Mouse (Mus musculus) activated CD4-positive, CD25-positive, alpha-beta regulatory T cell, adult 4 months (primary cell): ENCODE measurements around the gene Tmbim6. TPM values are rescaled to one million over a fixed set of nuclear protein-coding genes. Genes with fewer than 3 reads are reported as not detected.

ENCODE experiments used
- ATAC-seq: one replicate; pipeline ENCODE4 v1.8.0; 2017
- polyA plus RNA-seq, 2 experiments: library from polyadenylated mRNA; unstranded; fragments of 100-300 nt; shearing (Covaris generic); gene quantifications; one replicate each; pipeline ENCODE4 v1.2.1; 2017

Tmbim6 gene
- polyA plus RNA-seq, 2 experiments from 2014 or later = 855 to 1,076 TPM

GRCm38 (mm10) chr15:99454585-99455279 lies 62.0 kb downstream of the Tmbim6 start:
- ATAC-seq = no peak

GRCm38 (mm10) chr15:99455415-99455814 lies 62.7 kb downstream of the Tmbim6 start:
- ATAC-seq = no peak

DNA sequence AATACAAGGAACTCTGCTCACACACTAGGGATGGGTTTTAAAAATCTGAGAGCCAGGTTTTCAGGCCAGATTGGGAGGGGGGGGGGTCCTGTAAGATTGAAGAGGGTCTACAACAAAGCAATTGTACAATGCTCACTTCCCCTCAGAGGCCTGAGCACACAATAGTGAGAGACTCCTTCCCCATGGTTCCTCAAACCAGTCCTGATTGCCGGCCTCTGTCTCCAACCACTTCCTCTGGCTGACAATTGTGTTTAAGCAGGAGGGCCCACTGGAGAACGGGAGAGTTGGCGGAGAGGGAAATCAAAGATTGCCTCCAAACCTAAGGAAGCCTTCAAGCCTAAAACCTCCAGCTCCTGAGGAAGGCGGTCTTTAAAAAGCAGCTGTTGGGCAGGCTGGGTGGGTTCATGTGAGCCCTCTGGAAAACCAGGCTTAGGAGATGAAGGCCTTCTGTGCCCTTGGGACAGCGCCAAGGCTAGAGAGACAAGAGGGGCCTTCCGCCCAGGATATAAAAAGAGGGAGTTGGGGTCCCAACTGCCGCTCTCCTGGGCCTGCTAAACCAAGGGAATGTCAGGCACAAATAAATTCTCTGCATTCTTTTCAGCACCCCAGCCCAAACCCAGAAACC lies 63.8 kb downstream of the Tmbim6 start:
- no peak for ATAC-seq

DNA sequence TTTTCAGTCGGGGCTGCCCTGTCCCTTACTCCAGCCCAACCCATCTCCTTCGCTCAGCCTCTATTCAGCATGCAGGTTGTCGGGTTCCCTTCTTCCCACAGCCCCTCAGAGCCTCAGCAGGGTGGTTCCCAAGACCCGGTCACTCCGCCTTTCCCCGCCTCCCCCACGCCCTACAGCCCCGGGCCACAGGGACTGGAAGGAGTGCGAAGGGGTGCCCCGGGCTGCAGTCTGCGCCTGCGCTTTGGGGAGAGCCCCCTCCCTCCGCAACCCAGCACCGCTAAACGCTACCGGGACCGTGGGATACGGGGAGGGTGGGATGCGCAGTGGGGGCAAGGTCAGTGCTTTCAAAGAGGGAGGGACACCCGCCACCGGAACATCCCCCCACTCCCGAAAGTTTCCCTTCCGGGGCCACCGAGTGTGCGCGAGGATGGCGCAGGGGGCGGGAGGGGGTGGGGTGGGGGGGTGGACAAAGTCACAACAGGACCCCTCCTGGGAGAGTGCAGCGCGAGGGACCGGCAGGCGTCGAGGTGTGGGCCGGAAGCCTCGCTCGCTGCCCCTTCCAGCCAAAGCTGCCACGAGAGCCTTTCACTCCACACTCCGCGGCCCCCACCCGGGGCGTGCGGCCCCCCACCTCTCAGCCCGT lies 64.4 kb downstream of the Tmbim6 start:
- ATAC-seq = no peak

- peak; percentile 95 for ATAC-seq
These were observed 65.1 kb downstream of the Tmbim6 start, which contains the start of gene Nckap5l for GRCm38 (mm10) chr15:99457606-99458401. Gene Nckap5l, minus strand, starts transcription at chr15:99457748.

Other genes with a start within 250 kb of the Tmbim6 start
- not detected for gene Kcnh3, start 168.0 kb upstream of the Tmbim6 start, polyA plus RNA-seq
- gene Mcrs1, start 140.9 kb upstream of the Tmbim6 start, polyA plus RNA-seq = 10 to 100 TPM; 54.8 to 55.6 TPM
- gene Prpf40b, start 97.8 kb upstream of the Tmbim6 start, polyA plus RNA-seq = 1 to 10 TPM; 3.9 to 7.4 TPM
- under 1 TPM; 0.24 to 0.30 TPM for gene Fam186b, start 97.0 kb upstream of the Tmbim6 start, polyA plus RNA-seq
- gene Fmnl3, start 22.4 kb upstream of the Tmbim6 start, polyA plus RNA-seq = 1 to 10 TPM; 6.1 to 9.0 TPM
- 1 to 10 TPM in 1 of 2 experiments, under 1 TPM in 1; 0.76 to 1.2 TPM for gene Nckap5l, start 64.9 kb downstream of the Tmbim6 start, polyA plus RNA-seq
- 10 to 100 TPM; 23.3 to 23.5 TPM for gene Bcdin3d, start 81.8 kb downstream of the Tmbim6 start, polyA plus RNA-seq
- under 1 TPM in 1 of 2 experiments, not detected in 1; 0.07 TPM for gene Faim2, start 135.3 kb downstream of the Tmbim6 start, polyA plus RNA-seq
- not detected for gene Aqp2, start 186.2 kb downstream of the Tmbim6 start, polyA plus RNA-seq
- gene Aqp5, start 197.9 kb downstream of the Tmbim6 start, polyA plus RNA-seq = not detected
- gene Aqp6, start 208.5 kb downstream of the Tmbim6 start, polyA plus RNA-seq = not detected